Mouse (Mus musculus): ENCODE results near the gene Srd5a3. TPM values are rescaled to one million over a fixed set of nuclear protein-coding genes. Genes with fewer than 3 reads are reported as not detected.
A peak's percentile ranks its signal among the peaks of the same experiment; 100 is the strongest.

Srd5a3 gene
- polyA plus RNA-seq, 1 experiment from 2014 or later: 43.0 TPM

DNA sequence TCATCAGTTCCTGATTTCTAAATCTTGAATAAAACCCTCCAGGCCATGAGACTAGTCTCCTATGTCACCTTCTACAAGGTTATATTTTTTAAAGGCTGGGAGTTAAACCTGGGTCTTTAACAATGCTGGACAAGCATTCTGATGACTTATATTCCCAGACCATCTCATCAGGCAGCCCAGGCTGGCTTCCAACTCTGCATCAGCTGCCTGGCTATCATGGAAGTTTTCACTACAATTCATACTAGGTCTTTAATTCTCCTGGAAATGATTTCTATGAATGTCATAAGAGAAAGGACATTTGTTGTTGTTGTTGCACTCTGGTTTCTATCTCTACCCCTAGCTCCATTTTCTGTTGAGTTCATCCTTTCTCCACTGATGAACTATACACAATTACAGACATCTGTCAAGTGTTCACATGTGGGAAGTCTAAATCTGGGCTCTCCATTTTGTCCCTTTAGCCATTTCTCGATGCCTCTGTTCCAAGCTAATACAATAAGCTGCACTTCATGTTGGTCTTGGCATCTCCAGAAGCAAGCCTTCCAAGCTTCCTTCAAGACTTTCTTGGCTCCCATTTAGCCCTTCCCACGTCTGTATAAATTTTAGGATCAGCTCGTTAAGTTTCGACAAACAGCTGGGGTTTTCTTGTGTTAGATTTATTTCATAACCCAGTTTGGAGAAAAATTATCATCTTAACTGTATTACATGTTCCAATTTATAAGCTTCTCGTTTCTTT is 12.3 kb upstream of the Srd5a3 start:
- no peak overlapping the region for H3K4me3 ChIP-seq (ENCODE audit: low read length)
- WGBS: 72% methylated on average over 5 of the region's 5 CpGs

DNA sequence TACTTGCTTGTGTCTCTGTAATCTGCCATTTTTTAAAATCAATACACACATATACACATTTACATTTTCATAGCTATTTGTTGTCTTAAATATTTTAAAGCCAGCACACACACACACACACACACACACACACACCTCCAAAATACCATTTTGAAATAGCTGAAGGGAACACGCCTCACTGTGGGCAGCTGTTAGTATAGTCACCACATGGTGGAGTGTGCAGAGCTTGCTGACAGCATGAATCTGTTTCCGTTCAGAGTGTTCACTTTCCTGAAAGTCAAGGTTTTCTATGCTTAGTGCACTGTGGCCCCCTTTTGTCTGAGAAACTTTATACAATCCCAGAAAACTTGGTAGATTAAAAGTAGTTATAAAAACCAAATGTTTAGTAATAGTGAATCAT is 9.8 kb upstream of the Srd5a3 start:
- Histone ChIP-seq H3K4me3 (ENCODE audit: low read length) (no peak overlapping the region), H3K27me3 (replicated peaks; ENCODE audit: control insufficient read depth, insufficient read depth, low read length) (no peaks in the 10 kb centered on the region), H3K4me1 (ENCODE audit: control insufficient read depth, insufficient read depth, low read length) (no peaks in the 10 kb centered on the region), H3K4me2 (ENCODE audit: low read depth, low read length) (no peak overlapping the region), H3K9ac (ENCODE audit: low read depth, low read length) (no peak overlapping the region), H3K36me3 (ENCODE audit: control insufficient read depth, insufficient read depth, low read length) (no peaks in the 10 kb centered on the region), H3K27ac (ENCODE audit: low read length) (no peak overlapping the region), H3K9me3 (ENCODE audit: control insufficient read depth, low read length) (no peaks in the 10 kb centered on the region)
- no peak for ATAC-seq
- WGBS: 40% methylated on average over 2 of the region's 2 CpGs

More for the DNA sequence above, 12.3 kb upstream of the Srd5a3 start:
- H3K9me3 ChIP-seq (ENCODE audit: control insufficient read depth, low read length): no peaks in the 10 kb centered on the region
- H3K27ac ChIP-seq (ENCODE audit: low read length): no peak overlapping the region
- ATAC-seq: no peak
- no peaks in the 10 kb centered on the region for H3K4me1 ChIP-seq (ENCODE audit: control insufficient read depth, insufficient read depth, low read length)
- H3K9ac ChIP-seq (ENCODE audit: low read depth, low read length): no peak overlapping the region
- no peaks in the 10 kb centered on the region for H3K27me3 ChIP-seq (replicated peaks; ENCODE audit: control insufficient read depth, insufficient read depth, low read length)
- H3K36me3 ChIP-seq (ENCODE audit: control insufficient read depth, insufficient read depth, low read length): no peaks in the 10 kb centered on the region
- H3K4me2 ChIP-seq (ENCODE audit: low read depth, low read length): no peak overlapping the region

DNA sequence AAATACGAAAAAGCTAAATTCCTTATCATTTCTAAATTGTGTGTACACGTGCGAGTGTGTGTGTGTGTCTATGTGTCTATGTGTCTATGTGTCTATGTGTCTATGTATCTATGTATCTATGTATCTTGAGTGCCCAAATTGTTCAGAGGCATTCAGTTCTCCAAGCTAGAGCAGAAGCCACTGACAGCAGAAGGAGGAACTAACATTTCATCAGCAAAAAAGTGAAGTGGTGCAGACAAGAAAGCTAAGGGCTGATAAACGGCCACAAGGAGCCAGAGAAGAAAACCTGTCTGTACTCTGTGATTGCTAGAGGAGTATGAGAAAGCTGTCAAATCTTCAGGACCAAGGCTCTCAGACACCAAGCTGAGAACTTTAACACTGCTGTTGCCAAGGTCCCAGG is 8.1 kb upstream of the Srd5a3 start:
- Histone ChIP-seq H3K27me3 (replicated peaks; ENCODE audit: control insufficient read depth, insufficient read depth, low read length) (no peaks in the 10 kb centered on the region), H3K36me3 (ENCODE audit: control insufficient read depth, insufficient read depth, low read length) (no peaks in the 10 kb centered on the region), H3K9me3 (ENCODE audit: control insufficient read depth, low read length) (no peaks in the 10 kb centered on the region), H3K9ac (ENCODE audit: low read depth, low read length) (no peak overlapping the region), H3K4me1 (ENCODE audit: control insufficient read depth, insufficient read depth, low read length) (no peaks in the 10 kb centered on the region), H3K4me3 (ENCODE audit: low read length) (no peak overlapping the region), H3K27ac (ENCODE audit: low read length) (no peak overlapping the region), H3K4me2 (ENCODE audit: low read depth, low read length) (no peak overlapping the region)
- 79% methylated on average over 4 of the region's 4 CpGs for WGBS
- no peak for ATAC-seq

DNA sequence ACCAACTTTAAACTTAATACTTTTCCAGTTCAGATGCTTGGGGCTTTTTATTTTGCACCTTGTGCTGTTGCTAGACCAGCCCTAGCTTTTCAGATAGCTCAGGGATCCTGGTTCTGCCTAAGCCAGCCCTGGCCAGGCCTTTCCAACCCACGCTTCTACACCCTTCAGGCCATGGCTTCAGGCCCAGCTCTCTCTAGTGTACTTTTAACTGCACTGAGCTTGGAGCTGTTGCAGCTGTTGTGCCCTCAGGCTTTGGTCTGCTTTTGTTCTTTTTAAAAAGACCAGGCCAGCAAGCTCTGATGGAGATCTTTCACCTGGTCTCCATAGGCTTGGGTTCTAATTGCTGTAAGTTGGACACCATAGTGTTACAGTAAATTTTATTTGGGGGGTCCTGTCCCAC is 4.4 kb upstream of the Srd5a3 start:
- ATAC-seq: no peak
- Histone ChIP-seq H3K4me1 (ENCODE audit: control insufficient read depth, insufficient read depth, low read length) (peaks cover 9% of the 10 kb centered on the region), H3K27ac (ENCODE audit: low read length) (no peak overlapping the region), H3K27me3 (replicated peaks; ENCODE audit: control insufficient read depth, insufficient read depth, low read length) (no peaks in the 10 kb centered on the region), H3K9me3 (ENCODE audit: control insufficient read depth, low read length) (no peaks in the 10 kb centered on the region), H3K4me2 (ENCODE audit: low read depth, low read length) (no peak overlapping the region), H3K9ac (ENCODE audit: low read depth, low read length) (no peak overlapping the region), H3K4me3 (ENCODE audit: low read length) (no peak overlapping the region), H3K36me3 (ENCODE audit: control insufficient read depth, insufficient read depth, low read length) (no peaks in the 10 kb centered on the region)
- WGBS: 63% methylated on average over 1 of the region's 1 CpGs

DNA sequence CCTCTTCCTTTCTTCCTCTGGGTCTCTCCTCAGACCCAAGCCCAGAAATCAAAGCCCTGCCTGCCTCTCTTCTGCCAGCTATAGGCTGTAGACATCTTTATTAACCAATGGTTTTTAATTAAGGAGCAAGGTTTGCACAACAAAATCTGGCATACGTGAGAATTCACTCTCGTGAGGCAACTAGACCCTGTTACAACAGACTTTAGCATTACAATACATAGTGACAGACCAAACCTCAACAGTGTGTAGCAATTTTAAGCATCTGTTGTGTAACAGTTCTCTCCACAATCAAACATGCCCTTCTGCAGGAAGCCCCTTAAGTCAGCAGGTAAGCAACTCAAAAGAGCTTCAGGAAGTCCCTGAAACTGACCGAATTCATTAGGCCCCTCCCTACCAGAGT is 3.8 kb upstream of the Srd5a3 start:
- 92% methylated on average over 3 of the region's 3 CpGs for WGBS
- Histone ChIP-seq H3K36me3 (ENCODE audit: control insufficient read depth, insufficient read depth, low read length) (no peaks in the 10 kb centered on the region), H3K9me3 (ENCODE audit: control insufficient read depth, low read length) (no peaks in the 10 kb centered on the region), H3K27ac (ENCODE audit: low read length) (0 out of 2 replicates have a peak overlapping the region, but pooled peaks have one; percentile 16), H3K4me3 (ENCODE audit: low read length) (no peak overlapping the region), H3K9ac (ENCODE audit: low read depth, low read length) (no peak overlapping the region), H3K27me3 (replicated peaks; ENCODE audit: control insufficient read depth, insufficient read depth, low read length) (no peaks in the 10 kb centered on the region), H3K4me2 (ENCODE audit: low read depth, low read length) (no peak overlapping the region), H3K4me1 (ENCODE audit: control insufficient read depth, insufficient read depth, low read length) (peaks cover 9% of the 10 kb centered on the region)
- ATAC-seq: no peak

DNA sequence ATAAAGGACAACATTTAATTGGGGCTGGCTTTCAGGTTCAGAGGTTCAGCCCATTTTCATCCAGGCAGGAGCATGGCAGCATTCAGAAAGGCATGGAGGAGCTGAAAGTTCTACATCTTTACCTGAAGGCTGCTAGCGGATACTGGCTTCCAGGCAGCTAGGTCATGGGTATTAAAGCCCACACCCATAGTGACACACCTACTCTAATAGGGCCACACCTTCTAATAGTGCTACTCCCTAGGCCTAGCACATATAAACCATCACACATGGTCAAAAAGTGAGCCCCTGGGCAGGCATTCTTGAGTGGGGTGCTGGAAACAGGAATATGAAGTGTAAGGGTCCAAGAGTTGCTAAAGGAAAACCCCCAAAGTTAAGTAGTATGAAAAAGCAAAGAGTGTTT is 2.5 kb upstream of the Srd5a3 start:
- H3K4me3 ChIP-seq (ENCODE audit: low read length): no peak overlapping the region
- H3K36me3 ChIP-seq (ENCODE audit: control insufficient read depth, insufficient read depth, low read length): no peaks in the 10 kb centered on the region
- H3K27me3 ChIP-seq (replicated peaks; ENCODE audit: control insufficient read depth, insufficient read depth, low read length): no peaks in the 10 kb centered on the region
- 88% methylated on average over 1 of the region's 1 CpGs for WGBS
- H3K9me3 ChIP-seq (ENCODE audit: control insufficient read depth, low read length): no peaks in the 10 kb centered on the region
- H3K4me1 ChIP-seq (ENCODE audit: control insufficient read depth, insufficient read depth, low read length): peaks cover 9% of the 10 kb centered on the region
- no peak overlapping the region for H3K4me2 ChIP-seq (ENCODE audit: low read depth, low read length)
- no peak for ATAC-seq
- no peak overlapping the region for H3K27ac ChIP-seq (ENCODE audit: low read length)
- no peak overlapping the region for H3K9ac ChIP-seq (ENCODE audit: low read depth, low read length)

DNA sequence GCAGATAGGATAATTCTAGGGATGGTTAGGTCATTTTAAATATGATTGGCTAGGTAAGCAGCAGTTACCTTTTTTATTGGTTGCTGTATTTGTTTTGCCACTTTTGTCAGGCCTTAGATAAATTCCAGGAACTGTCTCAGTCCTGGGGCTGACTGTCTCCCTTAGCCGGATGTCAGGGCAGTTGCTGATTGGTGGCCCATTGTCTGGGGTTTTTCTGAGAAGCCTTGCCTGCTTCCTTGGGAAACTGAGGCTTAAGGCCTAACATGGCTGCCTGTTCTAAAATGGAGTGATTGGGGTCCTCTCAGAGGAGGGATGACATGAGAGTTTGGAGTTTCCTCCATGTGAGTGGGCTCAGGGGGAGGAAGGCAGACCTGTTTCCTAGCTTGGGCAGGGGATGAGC is 2.0 kb upstream of the Srd5a3 start:
- H3K27me3 ChIP-seq (replicated peaks; ENCODE audit: control insufficient read depth, insufficient read depth, low read length): no peaks in the 10 kb centered on the region
- no peak overlapping the region for H3K27ac ChIP-seq (ENCODE audit: low read length)
- no peaks in the 10 kb centered on the region for H3K36me3 ChIP-seq (ENCODE audit: control insufficient read depth, insufficient read depth, low read length)
- H3K4me2 ChIP-seq (ENCODE audit: low read depth, low read length): no peak overlapping the region
- no peak for ATAC-seq
- 56% methylated on average over 1 of the region's 1 CpGs for WGBS
- peaks cover 9% of the 10 kb centered on the region for H3K4me1 ChIP-seq (ENCODE audit: control insufficient read depth, insufficient read depth, low read length)
- H3K9me3 ChIP-seq (ENCODE audit: control insufficient read depth, low read length): no peaks in the 10 kb centered on the region
- no peak overlapping the region for H3K9ac ChIP-seq (ENCODE audit: low read depth, low read length)
- no peak overlapping the region for H3K4me3 ChIP-seq (ENCODE audit: low read length)

DNA sequence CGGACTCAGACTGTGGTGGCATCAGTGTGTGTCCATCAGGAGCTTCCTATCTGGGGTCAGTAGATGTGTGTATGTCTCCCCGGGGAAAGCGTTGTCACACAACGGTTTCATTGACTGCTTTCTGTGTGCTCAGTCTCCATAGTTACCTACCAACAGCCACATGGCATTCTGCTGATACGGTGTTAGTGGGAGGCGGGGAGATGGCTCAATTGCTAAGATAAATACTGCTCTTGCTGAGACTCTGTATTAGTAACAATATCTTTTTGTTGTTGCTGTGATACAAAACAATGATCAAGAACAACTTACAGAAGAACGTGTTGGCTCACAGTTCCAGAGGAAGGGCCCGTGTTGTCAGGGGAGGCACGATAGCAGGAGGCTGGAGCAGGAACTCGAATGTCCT is 1.6 kb upstream of the Srd5a3 start:
- WGBS: 58% methylated on average over 10 of the region's 10 CpGs
- Histone ChIP-seq H3K36me3 (ENCODE audit: control insufficient read depth, insufficient read depth, low read length) (no peaks in the 10 kb centered on the region), H3K4me1 (ENCODE audit: control insufficient read depth, insufficient read depth, low read length) (peaks cover 9% of the 10 kb centered on the region), H3K4me2 (ENCODE audit: low read depth, low read length) (no peak overlapping the region), H3K27ac (ENCODE audit: low read length) (no peak overlapping the region), H3K27me3 (replicated peaks; ENCODE audit: control insufficient read depth, insufficient read depth, low read length) (no peaks in the 10 kb centered on the region), H3K9me3 (ENCODE audit: control insufficient read depth, low read length) (no peaks in the 10 kb centered on the region), H3K4me3 (ENCODE audit: low read length) (no peak overlapping the region), H3K9ac (ENCODE audit: low read depth, low read length) (no peak overlapping the region)
- ATAC-seq: no peak

DNA sequence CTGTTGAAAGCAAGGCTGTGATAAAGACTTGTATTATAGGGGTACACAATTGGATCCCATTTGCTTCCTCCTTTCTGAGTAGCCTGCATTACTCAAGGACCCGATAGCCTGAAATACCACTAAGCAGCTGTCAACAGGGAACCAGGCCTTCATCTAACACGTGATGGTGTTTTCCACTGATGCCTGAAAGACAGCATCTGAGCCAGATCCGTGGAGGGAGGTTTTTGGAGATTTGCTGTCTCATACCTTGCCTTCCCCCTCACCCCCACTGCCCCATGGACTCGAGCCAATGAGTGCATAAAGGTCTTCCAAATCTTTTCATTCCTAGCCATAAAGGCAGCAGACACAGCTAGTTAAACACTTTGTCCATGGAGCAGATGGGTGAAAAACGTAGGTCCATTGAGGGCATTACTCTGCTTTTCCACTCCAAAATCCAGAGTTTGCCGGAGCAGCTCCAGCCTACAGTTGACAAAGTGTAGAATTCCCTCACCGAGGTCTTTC is 850 bp upstream of the Srd5a3 start:
- no peak for ATAC-seq
- H3K27ac ChIP-seq (ENCODE audit: low read length): no peak overlapping the region
- H3K27me3 ChIP-seq (replicated peaks; ENCODE audit: control insufficient read depth, insufficient read depth, low read length): no peaks in the 10 kb centered on the region
- peak overlapping the region; percentile 77 for H3K4me3 ChIP-seq (ENCODE audit: low read length)
- peak overlapping the region; percentile 76 for H3K4me2 ChIP-seq (ENCODE audit: low read depth, low read length)
- H3K36me3 ChIP-seq (ENCODE audit: control insufficient read depth, insufficient read depth, low read length): no peaks in the 10 kb centered on the region
- H3K9me3 ChIP-seq (ENCODE audit: control insufficient read depth, low read length): no peaks in the 10 kb centered on the region
- peak overlapping the region; percentile 95; the same call in 1 of the 2 replicates for H3K9ac ChIP-seq (ENCODE audit: low read depth, low read length)
- WGBS: 42% methylated on average over 7 of the region's 7 CpGs
- peaks cover 9% of the 10 kb centered on the region for H3K4me1 ChIP-seq (ENCODE audit: control insufficient read depth, insufficient read depth, low read length)

DNA sequence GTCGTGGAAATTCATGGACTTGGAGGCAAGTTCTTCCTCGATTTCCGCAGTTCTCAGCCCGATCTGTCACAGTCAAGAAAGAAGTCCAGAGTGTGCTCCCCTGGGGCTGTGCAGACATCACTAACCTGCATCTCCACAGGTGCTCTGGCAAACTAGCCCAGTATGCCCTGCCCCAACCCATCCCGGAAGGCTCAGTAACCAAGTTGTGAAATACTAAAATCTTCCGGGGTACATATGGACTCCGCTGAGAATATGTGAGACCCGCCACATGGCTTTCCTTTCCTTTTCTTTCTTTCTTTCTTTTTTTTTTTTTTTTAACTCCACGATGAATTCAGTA is 627 bp downstream of the Srd5a3 start:
- peaks cover 9% of the 10 kb centered on the region for H3K4me1 ChIP-seq (ENCODE audit: control insufficient read depth, insufficient read depth, low read length)
- peak overlapping the region; percentile 95 for H3K9ac ChIP-seq (ENCODE audit: low read depth, low read length)
- ATAC-seq: peak; percentile 62
- H3K27ac ChIP-seq (ENCODE audit: low read length): peak overlapping the region; percentile 99
- H3K4me2 ChIP-seq (ENCODE audit: low read depth, low read length): peak overlapping the region; percentile 76
- no peaks in the 10 kb centered on the region for H3K27me3 ChIP-seq (replicated peaks; ENCODE audit: control insufficient read depth, insufficient read depth, low read length)
- H3K36me3 ChIP-seq (ENCODE audit: control insufficient read depth, insufficient read depth, low read length): no peaks in the 10 kb centered on the region
- no peaks in the 10 kb centered on the region for H3K9me3 ChIP-seq (ENCODE audit: control insufficient read depth, low read length)
- peak overlapping the region; percentile 77 for H3K4me3 ChIP-seq (ENCODE audit: low read length)
- WGBS: 9% methylated on average over 9 of the region's 9 CpGs

All from intestine, embryonic 16.5 days (tissue).